Mouse (Mus musculus) heart, adult 9 months (tissue): ENCODE results near the gene Tmem136.
"Not testable (repeated sequence)": the region's sequence is repeated elsewhere in the genome, so short reads cannot be mapped to it uniquely, and the experiment has no call there.

Experiments used
- DNase-seq, 2 experiments: peaks; one replicate each; pipeline ENCODE4 v3.0.0; 2022; ENCODE audit warnings: low spot score in 2 of 2

The Tmem136 gene

DNA sequence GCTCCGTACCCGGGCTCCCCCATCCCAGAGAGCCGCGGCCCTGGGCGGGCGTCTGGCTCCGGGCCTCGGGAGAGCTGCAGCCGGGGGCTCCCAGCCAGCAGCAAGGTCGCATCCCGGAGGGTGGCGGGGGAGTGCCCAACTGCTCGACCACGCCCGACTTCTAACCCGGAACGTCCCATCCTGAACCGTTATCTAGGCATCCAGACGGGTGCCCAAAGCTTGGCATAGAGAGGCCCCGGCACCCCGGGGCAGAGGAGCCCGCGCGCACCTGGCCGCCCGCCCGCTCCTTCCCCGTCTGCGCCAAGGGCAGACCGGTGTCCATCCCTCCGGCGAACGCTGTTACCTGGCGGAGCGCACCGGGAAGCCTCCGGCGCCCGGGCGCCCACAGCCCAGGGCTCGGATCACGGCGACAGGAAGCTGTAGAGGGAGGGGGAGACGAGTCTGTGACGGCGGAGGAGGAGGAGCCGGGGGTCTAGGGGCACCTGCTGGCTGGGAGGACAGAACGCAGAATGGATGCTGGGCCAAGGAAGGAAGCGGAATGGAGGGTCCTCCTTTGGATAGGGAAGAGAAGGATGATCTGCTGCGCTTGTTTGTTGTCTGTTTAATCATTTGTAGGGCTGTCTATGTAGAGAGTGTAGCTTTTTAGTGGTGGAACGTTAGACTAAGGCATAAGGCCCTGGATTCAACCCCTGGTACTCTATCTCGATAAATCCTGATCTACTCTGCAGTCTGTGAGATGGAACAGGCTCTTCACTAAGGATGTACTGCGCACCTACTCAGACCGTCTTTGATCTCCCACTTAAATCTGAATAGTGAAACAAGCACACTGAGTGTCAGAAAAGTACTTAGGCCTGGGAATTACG, at the start of gene Tmem136:
TSS of gene Tmem136 (minus strand) at position 437 of the 863 bp plus-strand sequence.
- peak; percentile 64 to 70 for DNase-seq

DNA sequence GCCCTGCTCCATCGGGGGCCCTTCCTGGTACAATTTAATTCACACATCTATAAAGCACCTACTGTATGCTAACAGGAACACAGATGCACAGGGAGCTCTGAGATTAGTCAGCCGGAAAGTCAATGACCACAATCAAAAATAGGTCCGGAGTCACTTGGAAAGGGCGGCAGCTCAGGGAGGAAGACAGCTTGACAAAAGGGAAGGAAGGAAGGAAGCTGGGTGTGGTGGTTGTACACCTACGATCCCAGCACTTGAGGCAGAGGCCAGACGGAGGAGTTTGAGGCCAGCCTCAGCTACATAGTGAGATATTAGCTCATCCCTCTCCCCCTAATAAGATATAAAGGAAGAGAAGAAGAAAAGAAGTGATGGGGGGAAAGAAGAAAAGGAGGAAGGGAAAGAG, 39.6 kb upstream of the Tmem136 start:
- DNase-seq: peak in 1 of 2 experiments; percentile 19

- no peak for DNase-seq
These were observed 35.4 kb upstream of the Tmem136 start for GRCm38 (mm10) chr9:43151779-43152178.

DNA sequence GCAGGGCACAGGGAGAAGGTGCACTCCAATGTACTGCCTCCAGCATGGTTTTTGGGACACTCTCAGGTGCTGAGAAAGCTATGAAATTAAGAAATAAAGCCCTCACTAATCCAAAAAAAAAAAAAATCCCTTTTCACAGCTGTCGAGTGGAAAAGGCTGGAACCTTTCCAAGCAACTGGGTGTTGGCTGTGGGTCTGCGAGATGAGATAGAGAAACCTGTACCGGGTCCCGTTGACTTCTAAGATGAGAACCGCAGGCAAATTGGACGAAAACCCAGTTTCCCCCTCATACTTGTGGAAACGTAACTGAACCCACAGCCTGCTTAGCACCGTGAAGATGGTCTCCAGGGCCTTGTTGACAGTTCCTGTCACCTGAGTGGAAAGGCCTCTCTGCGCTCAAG, 34.6 kb upstream of the Tmem136 start:
- peak in 1 of 2 experiments; percentile 18 for DNase-seq

DNA sequence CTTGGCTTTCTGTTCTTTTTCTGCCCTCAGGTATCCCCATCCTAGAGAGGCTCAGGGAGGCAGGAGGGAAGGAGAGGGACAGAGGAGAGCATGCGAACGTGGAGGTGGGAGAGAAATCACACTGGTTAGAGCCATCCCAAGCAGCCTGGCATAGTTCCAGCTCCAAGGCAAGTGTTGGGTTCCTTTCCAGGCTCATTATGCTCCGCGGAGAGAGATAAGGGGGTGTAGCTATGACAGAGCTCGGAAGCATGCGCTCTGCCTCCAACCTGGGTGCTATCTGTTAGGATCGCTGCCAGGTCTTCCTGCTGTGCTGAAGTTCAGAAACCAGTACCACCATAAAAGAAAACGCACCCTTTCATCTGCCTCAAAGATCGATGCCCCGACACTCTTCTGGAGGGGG, 33.7 kb upstream of the Tmem136 start:
- DNase-seq: peak; percentile 25 to 49

DNA sequence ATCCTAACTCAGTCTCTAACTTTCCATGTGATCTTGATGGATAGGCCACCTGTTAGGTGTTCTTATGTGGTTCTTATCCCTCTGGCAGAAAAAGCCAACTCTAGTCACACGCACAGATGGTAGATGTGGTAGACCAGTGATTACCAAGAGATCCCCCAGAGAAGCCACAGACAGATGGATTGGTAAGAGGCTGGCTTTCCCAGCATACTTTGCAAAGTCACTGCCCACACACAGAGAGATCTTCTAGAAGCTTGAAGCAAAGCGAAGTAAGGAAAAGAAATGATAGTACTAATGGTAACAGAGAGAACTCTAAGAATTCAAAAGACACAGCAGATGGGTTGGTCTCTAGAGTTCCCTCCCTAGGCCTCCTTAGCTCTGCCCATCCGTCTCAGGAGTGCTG, 33.1 kb upstream of the Tmem136 start:
- no peak for DNase-seq

DNA sequence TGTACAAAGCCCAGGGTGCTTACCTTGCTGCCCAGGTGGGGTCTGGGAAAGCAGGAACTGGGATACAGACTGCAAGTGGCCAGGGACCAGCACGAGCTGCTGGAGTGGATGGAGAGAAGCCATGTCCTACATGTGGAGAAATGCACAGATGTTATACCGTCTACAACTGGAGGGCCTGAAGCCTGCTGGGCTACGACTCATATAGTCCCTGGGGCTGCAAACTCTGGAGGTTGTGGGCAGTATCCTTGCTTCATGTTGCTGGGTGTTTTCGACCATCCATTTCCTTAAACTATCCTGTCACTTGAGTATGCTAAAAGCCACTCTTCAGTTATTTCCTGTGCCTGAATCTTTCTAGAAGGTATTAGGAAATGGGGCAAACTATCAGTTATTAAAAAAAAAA, 28.8 kb upstream of the Tmem136 start:
- no peak for DNase-seq

DNA sequence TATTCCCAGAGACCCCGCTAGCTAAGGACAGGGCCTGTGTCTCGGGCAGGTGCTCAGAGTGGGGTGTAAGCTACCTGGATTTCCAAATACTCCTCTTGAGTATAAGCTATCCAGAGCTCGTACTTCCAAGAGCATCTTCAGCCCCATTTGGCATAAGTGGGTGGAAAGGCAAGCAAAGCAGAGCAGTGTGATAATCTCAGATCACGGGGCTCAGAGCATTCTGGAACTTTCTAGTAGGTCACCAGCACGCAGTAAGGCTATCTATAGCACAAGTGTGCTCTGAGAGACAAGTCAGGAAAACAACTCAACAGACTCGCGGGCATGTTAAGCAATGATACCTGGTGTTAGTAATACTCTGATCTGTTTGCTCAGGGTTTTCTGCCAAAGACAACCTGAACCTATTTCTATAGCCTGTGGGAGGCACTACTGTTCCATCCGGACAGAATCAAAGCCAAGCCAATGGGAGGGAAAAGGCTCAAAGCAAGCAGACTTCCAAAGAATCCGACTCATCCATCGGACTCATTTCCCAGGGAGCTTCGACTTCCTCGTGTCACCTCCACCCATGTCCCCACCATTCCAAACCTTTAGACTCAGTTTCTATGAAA, 27.9 kb upstream of the Tmem136 start:
- DNase-seq: no peak

DNA sequence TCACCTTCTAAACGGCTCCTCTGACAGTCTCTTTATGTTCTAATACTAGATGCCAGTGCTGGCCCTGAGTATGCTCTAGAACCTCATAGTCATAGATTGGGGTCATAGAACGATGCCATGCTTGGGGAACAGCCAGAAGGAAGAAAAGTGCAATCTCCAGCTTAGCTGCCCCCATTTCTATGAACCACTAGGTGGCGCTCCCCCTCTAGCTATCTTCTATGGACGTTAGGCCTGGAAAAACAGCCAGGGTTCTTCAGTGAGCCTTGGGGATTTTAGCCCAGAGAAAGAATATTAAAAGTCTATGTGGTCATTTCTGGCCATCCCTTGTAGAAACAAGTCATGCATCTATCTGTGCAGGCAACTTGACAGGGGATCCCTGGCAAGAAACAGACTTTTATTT, 25.5 kb upstream of the Tmem136 start:
- DNase-seq: peak; percentile 29 to 75

DNA sequence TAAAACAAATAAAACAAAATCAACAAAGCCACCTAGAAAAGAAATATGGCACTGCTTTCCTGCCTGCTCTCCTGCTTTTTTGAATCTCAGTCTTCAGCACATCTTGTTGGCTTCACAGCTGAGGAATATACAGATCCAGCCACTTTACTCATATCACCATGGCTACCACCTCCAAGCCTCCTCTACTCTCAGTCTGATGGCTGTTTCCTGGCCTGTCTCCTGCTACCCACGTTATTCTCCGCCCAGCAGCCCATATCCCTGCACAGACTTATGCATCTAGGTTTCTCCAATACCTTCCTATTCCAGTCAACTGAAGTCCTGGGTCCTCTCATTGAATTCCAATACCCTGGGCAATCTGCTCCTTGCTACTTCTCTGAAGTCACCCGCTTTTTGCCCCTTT, 17.2 kb upstream of the Tmem136 start:
- DNase-seq: no peak

GRCm38 (mm10) chr9:43132380-43132779, 16.0 kb upstream of the Tmem136 start:
- no peak for DNase-seq

- no peak for DNase-seq
These were observed 15.6 kb upstream of the Tmem136 start for GRCm38 (mm10) chr9:43131940-43132339.

DNA sequence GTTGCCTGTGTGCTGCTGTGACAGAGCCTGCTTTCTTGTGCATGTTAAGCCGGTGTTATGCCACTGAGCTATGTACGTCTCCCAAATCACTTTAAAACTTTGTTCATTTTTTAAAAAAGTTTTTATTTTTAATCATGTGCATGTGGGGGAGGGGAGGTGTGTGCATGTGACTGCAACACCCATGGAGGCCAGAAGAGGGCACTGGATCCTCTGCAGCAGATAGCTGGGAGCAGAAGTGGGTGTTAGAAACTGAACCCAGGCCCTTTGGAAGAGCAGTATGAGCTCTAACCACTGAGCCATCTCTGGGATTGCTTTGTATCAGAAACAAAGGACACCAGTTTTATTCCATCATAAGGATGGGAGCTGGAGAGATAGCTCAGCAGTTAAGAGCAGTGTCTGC, 14.3 kb upstream of the Tmem136 start:
- DNase-seq: no peak

DNA sequence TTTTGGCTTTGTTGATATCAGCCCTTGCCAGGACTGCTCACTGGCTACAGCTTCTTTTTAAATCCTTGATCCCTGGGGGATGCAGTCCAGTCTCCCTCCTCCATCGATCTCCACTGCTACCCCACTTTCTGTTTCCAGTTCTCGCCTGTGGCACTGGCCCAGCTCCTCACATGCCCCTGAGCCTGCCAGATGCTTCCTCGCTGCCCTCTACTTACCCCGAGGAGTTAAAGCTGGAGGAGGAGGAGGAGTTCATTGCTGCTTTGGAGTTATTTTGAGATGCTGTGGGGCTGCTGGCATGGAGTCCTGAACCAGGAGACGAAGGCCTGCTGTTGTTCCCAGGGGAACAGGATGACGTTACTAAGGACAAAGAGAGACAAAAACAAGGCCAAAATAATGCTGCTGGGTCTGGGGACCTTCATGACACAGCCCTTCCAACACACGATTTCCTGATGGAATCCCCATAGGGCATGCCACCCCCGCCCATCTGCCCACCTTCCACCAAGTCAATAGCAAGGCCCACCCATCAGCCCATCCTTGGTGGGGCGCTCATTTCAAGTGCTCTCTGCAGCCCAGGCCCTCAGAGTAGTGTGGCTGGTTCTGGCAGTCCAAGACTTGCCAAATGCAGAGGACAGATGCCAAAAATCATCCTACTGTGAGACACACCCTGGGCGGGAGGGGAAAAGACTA, 10.9 kb upstream of the Tmem136 start:
- peak; percentile 83 to 89 for DNase-seq

DNA sequence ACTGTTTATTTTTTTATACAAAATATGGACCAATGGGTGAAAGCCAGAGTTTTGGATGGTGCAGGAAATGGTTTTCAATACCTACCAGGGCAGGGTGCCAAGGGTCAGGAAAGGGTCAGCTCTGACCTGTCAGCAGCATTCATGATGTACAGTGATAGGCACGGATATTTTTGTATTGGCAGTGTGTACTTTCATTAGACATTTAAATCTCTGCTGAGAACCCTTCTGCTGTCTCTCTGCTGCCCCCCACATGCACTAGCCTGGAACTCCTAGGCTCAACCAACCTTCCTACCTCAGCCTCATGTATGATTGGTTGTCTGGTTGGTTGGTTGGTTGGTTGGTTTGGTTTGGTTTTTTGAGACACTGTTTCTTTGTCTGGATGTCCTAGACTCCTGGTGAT, 6.0 kb upstream of the Tmem136 start:
- no peak for DNase-seq

GRCm38 (mm10) chr9:43121948-43122347, 5.6 kb upstream of the Tmem136 start:
- not testable (repeated sequence) for DNase-seq

GRCm38 (mm10) chr9:43116997-43117336, 597 bp upstream of the Tmem136 start:
- DNase-seq: no peak

DNA sequence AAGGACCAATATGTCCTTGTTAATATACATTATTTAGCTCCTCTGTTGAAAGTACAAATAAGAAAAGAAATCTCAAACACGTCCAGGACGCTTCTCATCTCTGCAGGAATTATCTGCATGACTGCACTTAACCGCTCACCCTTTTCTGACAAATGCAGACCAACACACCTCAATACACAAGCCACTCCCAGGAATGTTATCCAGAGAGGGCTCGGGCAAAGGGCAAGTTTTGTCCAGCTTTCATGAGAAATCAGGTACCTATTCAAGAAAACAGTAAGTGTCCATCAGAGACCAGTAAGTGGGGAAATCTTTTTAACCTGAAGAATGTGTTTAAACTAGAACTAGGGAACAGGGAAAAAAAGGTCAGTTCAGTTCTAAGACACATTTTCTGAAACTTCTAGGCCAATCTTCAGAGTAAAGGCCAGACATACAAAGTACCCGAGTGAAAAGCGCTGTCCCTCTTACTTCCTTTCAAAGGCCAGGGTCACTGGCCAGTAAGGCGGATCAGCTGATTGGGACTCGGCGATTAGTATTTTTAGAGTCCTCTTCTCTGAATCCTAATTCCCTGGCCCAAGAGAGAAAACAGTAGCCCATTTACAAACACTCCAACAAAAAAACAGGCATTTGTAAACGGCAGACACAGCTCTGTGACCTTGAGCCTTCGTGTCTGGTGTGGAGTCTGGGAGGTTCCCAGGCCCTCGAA, 788 bp downstream of the Tmem136 start:
- no peak for DNase-seq

DNA sequence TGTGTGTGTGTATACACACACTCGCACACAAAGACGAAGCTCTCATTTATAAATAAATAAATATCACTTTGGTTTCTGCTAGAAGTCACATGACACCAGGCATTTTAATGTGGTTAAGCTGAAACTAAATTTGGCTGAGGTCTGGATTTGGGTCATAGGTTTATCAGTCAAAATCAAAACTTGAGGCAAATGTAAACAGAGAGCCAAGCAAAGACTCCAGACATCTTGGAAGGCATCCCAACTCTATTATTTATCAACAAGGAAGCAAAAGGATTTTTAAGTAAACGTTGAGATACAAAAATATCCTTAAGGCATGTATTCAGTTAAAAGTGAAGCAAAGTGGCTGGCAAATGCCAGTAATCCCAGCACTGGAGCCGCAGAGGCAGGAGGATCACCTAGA, 1.5 kb downstream of the Tmem136 start:
- no peak for DNase-seq

GRCm38 (mm10) chr9:43110286-43110980, 5.9 kb downstream of the Tmem136 start:
- no peak for DNase-seq

- DNase-seq: no peak
These were observed 7.2 kb downstream of the Tmem136 start for GRCm38 (mm10) chr9:43109125-43109524.

DNA sequence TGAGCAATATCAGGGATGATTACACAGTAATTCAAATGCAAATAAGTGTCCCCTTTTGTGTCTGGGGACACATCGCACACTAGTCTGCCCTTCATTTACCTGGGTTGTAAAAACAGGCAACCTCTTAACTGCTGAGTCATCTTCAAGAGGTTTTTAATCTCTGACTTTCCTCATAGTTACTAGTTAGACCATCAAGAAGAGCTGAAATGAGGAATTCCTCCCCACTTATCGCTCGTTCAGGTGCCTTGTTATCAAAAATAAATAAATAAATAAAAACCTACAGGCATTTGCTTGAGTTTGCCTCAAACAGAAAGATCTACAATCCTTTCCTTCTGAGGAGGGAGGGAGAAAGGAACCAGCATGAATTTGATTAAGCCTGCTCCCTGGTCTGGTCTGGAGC, 7.6 kb downstream of the Tmem136 start:
- no peak for DNase-seq
